Mouse (Mus musculus): ENCODE data around the gene Cln3.

Cln3 gene

DNA sequence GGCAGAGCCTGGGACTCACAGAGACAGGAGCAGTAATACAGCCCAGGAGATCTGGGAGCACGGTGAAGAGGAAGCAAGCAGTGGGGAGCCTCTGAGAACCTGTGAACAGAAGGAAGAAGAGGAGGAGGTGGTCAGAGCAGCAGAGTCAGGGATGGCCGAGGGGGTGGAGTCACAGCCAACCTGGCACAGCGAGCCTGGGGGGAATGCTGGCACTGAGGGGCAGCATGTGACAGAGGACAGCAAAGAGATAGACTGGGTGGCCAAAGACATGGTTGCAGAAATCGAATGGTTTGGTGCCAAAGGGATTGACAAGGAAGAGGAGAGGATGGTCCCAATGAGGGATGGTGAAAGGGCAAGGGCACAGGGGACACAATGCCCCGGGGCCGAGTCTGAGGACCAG, at the start of gene Cln3:
Gene Cln3, minus strand, starts transcription at position 101 of the 400 bp plus-strand sequence.
- in situ Hi-C loops (cut with MboI) = loop anchor here (10.0 kb wide), 1 partner anchor 109 kb away; the partner anchor contains the start of genes Bola2 and Slx1b

- in situ Hi-C loops (cut with MboI) = no loop called here
Observed at GRCm38 (mm10) chr7:126635375-126635774, 49.8 kb upstream of the Cln3 start.

GRCm38 (mm10) chr7:126632478-126632877, 46.9 kb upstream of the Cln3 start:
- in situ Hi-C loops (cut with MboI) = no loop called here

GRCm38 (mm10) chr7:126630824-126631518, 45.4 kb upstream of the Cln3 start, which contains the start of gene Nupr1:
TSS of gene Nupr1 (minus strand) at chr7:126630861.
- in situ Hi-C loops (cut with MboI) = no loop called here

- in situ Hi-C loops (cut with MboI) = no loop called here
Observed at GRCm38 (mm10) chr7:126629915-126630314, 44.3 kb upstream of the Cln3 start.

DNA sequence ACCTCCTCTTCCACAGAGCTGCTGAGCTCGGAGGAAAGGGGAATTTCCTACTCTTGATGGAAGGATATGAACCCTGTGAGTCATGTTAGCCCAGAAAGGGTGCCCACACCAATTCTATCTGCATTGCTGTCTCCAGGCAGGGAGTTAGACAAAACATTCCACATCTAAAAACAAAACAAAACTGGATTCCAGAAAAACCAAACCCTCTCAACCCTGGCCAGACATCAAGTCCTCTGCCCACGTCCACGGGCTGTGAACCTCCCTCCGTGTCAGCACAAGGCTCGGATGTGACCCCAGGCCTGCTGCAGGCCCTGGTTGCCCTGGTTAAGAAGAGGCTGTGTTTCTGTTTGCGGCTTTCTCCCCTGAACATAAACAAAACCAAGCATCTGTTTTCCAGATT, 42.5 kb upstream of the Cln3 start:
- in situ Hi-C loops (cut with MboI) = no loop called here

- in situ Hi-C loops (cut with MboI) = no loop called here
Observed at GRCm38 (mm10) chr7:126625807-126626600, 40.4 kb upstream of the Cln3 start.

DNA sequence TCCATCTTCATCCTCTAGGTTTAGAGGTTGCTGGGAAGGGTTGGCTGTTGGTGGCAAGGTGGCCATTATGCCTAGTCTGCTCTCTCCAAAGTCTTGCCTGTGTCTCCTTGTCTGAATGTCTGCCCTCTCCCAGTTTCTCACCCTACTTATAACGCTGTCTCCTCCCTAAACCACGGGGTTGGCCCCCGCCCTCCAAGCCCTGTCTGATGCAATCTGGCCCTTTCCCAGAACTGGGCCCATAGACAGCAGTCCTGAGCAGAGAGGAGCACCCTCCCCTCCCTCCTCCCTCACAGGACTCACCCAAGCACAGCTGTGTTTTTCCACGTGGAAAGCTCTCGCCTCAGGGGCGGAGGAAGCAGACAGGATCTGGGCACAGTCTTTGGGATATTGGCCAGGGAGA, 39.8 kb upstream of the Cln3 start:
- in situ Hi-C loops (cut with MboI) = no loop called here

DNA sequence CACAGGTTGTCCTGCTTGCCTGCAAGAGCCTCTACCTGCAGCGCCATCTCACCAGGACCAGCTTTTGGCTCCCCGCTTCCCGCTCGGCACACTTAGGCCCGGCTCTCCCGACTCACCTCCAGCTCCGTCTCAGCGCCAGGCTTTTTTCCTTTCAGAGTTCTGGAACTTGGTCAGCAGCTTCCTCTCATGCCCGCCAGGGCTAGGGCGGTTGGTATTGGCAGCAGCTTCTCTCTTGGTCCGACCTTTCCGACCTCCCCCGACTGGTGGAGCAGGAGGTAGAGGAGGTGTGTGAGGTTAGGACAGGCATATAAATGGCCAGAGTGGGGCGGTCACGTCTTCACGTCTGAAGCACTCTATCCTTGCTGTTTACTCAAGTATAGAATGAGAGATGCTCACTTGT, 39.2 kb upstream of the Cln3 start:
- in situ Hi-C loops (cut with MboI) = no loop called here

GRCm38 (mm10) chr7:126623381-126623780, 37.8 kb upstream of the Cln3 start:
- in situ Hi-C loops (cut with MboI) = no loop called here

DNA sequence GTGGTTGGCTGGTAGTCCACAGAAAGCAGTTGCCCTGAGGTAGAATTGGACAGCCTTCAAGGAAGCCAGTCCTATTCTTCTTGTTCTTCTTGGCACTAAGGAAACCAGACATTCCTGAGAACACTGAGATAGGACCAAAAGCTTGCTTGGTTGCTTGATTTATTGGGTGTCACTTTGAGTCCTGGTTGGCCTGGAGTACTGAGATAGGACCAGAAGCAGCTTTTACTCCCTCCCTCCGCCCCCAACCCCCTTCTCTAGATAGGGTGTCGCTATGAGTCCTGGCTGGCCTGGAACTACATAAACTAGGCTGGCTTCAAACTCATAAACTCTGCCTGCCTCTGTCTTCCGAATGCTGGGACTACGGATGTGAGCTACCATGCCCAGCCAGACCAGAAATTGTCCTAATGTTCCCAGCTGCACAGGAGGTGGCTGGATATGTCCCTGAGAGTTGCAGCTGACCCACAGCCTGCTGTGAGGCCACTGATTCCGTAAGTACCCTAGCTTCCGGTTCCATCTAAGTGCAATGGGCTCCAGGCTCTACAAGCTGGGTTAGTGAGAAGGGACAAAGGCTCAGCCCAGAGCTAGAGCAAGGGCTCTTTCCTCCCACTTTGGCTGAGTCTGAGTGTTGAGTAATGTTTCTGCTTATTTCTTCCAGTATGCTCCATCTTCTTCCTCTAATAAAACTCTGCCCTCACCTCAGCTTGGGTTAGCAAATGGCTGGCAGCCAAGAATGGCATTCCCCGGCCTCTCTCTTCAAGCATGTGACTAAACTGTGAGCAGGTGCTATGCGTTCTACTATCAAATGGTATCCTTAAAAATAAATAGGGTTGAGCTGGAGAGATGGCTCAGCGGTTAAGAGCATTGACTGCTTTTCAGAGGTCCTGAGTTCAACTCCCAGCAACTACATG, 36.1 kb upstream of the Cln3 start:
- in situ Hi-C loops (cut with MboI) = no loop called here

GRCm38 (mm10) chr7:126619559-126620275, 34.1 kb upstream of the Cln3 start:
- in situ Hi-C loops (cut with MboI) = no loop called here

DNA sequence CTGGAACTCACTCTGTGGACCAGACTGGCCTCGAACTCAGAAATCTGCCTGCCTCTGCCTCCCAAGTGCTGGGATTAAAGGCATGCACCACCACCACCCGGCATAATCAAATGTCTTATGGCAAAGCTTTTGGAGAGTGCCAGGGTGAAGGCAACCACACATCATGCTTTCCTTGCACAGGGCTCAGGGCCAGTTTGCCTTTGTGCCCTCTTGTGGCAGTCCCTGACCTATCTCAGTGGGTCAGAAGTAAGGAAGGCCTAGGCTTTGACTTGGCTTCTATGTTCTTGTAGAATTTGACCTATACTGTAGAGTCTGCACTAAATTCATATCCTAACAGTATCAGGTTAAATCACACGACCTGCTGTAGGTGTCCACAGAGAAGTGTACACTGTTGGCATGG, 31.1 kb upstream of the Cln3 start:
- in situ Hi-C loops (cut with MboI) = no loop called here

GRCm38 (mm10) chr7:126612736-126613135, 27.1 kb upstream of the Cln3 start:
- in situ Hi-C loops (cut with MboI) = no loop called here

DNA sequence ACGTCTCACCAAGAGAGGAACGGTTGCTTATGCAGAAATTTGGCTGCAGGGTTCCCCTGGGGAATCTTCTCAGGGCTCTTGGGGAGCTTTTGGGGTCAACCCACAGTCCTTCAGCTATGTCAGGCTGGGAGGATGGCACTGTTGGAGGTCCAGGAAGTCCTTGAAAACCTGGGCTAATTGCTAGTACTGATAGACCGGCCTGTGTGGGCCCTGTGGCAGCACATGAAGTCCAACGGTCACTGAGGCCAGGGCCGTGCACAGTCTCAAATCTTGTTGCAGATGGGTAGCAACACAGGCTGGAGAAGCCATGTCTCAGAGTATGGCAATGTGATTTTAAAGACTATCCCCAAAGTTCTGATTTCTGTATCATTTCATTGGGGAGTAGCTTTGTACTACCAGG, 22.2 kb upstream of the Cln3 start:
- in situ Hi-C loops (cut with MboI) = no loop called here

DNA sequence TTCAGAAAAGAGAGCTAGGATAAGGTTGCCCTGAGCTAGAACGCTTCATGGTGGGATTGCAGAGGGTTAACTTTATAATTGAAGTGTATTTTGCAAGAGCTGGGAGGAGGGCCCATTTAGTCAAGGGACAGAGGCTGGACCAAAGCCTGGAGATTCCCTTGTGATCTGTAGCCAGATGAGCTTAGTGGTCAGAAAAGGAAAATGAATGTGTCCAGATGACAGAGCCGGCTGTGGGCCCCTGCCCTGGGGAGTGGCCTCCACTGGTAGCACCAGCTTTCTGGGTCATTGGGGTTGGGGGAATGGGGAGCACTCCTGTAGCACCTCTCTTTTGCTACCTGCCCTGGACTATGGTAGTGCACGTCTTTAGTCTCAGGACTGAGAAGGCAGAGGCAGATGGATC, 21.4 kb upstream of the Cln3 start:
- in situ Hi-C loops (cut with MboI) = no loop called here

- in situ Hi-C loops (cut with MboI) = no loop called here
Observed at GRCm38 (mm10) chr7:126606611-126607010, 21.0 kb upstream of the Cln3 start.

DNA sequence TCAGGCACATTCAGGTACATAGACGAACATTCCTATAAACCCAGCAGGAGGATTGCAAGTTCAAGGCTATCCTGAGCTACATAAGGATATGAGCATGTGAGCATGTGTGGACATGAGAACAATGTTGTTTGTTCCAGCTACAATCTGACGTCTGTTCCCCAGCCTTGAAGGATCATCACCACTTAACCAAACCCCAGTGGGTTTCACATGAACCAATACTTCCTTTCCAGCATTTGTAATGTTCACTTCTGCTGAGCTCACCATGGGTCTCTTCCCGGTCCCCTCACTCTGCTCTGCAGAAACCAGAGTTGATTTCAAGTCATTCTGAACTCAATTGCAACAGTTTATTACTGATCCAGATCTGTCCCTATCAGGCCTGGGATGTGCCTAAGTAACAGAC, 17.0 kb upstream of the Cln3 start:
- in situ Hi-C loops (cut with MboI) = no loop called here

GRCm38 (mm10) chr7:126601896-126602295, 16.3 kb upstream of the Cln3 start:
- in situ Hi-C loops (cut with MboI) = no loop called here

DNA sequence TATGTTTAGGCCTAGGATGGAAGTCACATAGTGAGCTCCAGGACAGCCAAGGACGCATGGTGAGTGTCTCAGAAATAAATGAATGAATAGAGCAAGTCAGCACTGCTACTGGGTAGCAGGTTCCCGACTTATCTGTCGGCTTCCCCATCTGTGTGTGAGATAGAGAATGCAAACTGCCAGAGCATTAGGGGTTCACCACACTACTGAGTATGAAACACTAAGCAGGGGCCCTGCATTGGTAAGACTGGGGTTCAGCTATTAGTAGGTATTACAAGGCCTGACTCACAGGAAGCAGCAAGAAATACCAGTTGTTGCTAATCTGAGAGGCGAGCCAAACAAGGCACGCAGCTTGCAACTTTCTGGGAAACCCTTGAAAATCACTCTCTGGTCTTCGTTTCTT, 13.3 kb upstream of the Cln3 start:
- in situ Hi-C loops (cut with MboI) = no loop called here

GRCm38 (mm10) chr7:126596414-126596813, 10.8 kb upstream of the Cln3 start:
- in situ Hi-C loops (cut with MboI) = no loop called here

DNA sequence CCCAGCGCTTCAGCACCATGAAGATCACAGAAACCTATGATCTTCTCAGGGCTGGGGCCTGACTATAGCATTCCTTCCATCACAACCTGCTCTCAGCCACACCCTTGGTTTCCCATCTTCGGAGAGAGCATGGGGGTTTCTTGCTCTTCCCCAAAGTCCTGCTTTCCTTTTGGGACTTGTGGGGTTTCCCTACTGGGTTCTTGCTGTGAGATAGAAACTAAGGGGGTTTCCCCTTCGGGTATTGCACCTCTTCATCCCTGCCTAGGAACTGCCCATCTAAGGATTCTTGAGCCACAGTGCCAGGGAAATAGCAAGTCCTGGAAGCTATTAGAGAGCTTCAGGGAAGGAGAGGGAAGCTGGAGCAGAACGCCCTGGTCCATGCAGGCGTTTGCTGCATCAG, 10.3 kb upstream of the Cln3 start:
- in situ Hi-C loops (cut with MboI) = no loop called here
